8 mouse cellular contexts compared by ENCODE assay signal in the genomic region with DNA sequence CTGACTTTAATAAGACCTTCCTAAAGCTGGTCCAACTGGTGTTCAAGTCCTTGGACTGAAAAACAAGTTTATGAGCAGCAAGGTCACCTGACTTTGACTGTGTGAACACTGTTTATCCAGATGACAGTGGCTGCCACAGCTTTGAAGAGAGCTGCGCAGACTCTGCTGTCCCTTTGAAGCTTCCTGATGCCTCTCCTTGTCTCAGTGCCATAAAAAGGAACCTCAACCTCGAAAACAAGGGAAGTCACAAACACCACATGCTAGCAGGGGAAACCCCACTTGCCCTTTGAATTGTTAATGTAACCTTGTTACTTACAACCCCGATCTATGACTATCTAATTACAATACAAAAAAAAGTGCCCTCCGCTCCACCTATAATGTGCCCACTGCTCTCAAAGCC. TPM values are rescaled to one million over a fixed set of nuclear protein-coding genes. Genes with fewer than 3 reads are reported as not detected.
DNase-seq lines count a peak whose midpoint lies in the region; ATAC-seq and TF ChIP-seq lines count a peak whose summit lies in the region.
"Had no signal": no experiment of that assay in that cellular context is flagged by ENCODE, and none has a peak within 500 bp of the region (broad histone marks: within the 10 kb centered on the region; RNA-seq: fewer than 3 reads in every experiment).

No protein-coding gene starts in this region.

- peak overlapping the region; percentile 46 for H3K27ac ChIP-seq in spleen, adult 2 months (ENCODE audit: insufficient read depth, low read length)
- H3K27ac ChIP-seq in forebrain, embryonic 15.5 days (replicated peaks): no peak overlapping the region
- peak overlapping the region; percentile 97 for H3K27ac ChIP-seq in liver, embryonic 12.5 days

- no peaks in the 10 kb centered on the region for H3K9me3 ChIP-seq in forebrain, embryonic 15.5 days
- H3K9me3 ChIP-seq in liver, embryonic 12.5 days (replicated peaks): no peaks in the 10 kb centered on the region

- ATAC-seq in forebrain, embryonic 15.5 days (replicated peaks): no peak
- ATAC-seq in liver, embryonic 12.5 days: no peak

- H3K9ac ChIP-seq in forebrain, embryonic 15.5 days (replicated peaks): no peak overlapping the region
- peak overlapping the region; percentile 97 for H3K9ac ChIP-seq in liver, embryonic 12.5 days

- no peaks in the 10 kb centered on the region for H3K27me3 ChIP-seq in spleen, adult 2 months (ENCODE audit: control insufficient read depth, insufficient read depth, low read length)
- no peaks in the 10 kb centered on the region for H3K27me3 ChIP-seq in forebrain, embryonic 15.5 days
- no peaks in the 10 kb centered on the region for H3K27me3 ChIP-seq in liver, embryonic 12.5 days (replicated peaks)

- DNase-seq in spleen, adult 2 months (ENCODE audit: low read depth in 1 of 2, low spot score in 2 of 2): no peak
- DNase-seq in spleen, adult 18-20 months: no peak
- no peak for DNase-seq in cerebellum, adult 9-10 months
- no peak for DNase-seq in embryo, embryonic 9.5 days (ENCODE audit: extremely low spot score)
- no peak for DNase-seq in gastrocnemius, adult 8-10 months (ENCODE audit: low spot score in 2 of 2)
- DNase-seq: lung, postnatal 36 days had no signal

- 45% methylated on average over 4 of the region's 4 CpGs for WGBS in spleen, adult 2 months
- WGBS in forebrain, embryonic 15.5 days: 91% methylated on average over 4 of the region's 4 CpGs
- 74% methylated on average over 4 of the region's 4 CpGs for WGBS in liver, embryonic 12.5 days (ENCODE audit: insufficient replicate concordance)

- no peak for TF ChIP-seq CTCF in spleen, adult 2 months (IDR thresholded peaks at IDR 0.05; ENCODE audit: extremely low read depth, insufficient read depth, insufficient read length, insufficient replicate concordance)

- peaks cover 8% of the 10 kb centered on the region for H3K36me3 ChIP-seq in spleen, adult 2 months (ENCODE audit: control insufficient read depth, insufficient read depth, low read length)
- H3K36me3 ChIP-seq in forebrain, embryonic 15.5 days: peaks cover 39% of the 10 kb centered on the region
- peaks cover 58% of the 10 kb centered on the region for H3K36me3 ChIP-seq in liver, embryonic 12.5 days

- peak overlapping the region; percentile 39; the same call in 1 of the 2 replicates for H3K4me3 ChIP-seq in spleen, adult 2 months (ENCODE audit: extremely low read depth, insufficient read depth, insufficient read length)
- H3K4me3 ChIP-seq in forebrain, embryonic 15.5 days: peak overlapping the region; percentile 89
- H3K4me3 ChIP-seq in liver, embryonic 12.5 days: peak overlapping the region; percentile 97

- H3K4me2 ChIP-seq in forebrain, embryonic 15.5 days (replicated peaks): peak overlapping the region; percentile 85
- peak overlapping the region; percentile 75 for H3K4me2 ChIP-seq in liver, embryonic 12.5 days

- H3K4me1 ChIP-seq in spleen, adult 2 months (ENCODE audit: control insufficient read depth, insufficient read depth, insufficient read length): peaks cover 7% of the 10 kb centered on the region
- peaks cover 31% of the 10 kb centered on the region for H3K4me1 ChIP-seq in forebrain, embryonic 15.5 days
- peaks cover 82% of the 10 kb centered on the region for H3K4me1 ChIP-seq in liver, embryonic 12.5 days

- TF ChIP-seq POLR2A in spleen, adult 2 months (IDR thresholded peaks at IDR 0.05; ENCODE audit: low read depth, low read length): no peak

RNA-seq across cellular contexts. Expression of gene Ranbp10, which starts 1.6 kb away (rescaled TPM):
- 50.0 and 59.9 TPM in 2 replicates for polyA plus RNA-seq in spleen, adult 2 months (2012; rRNA removed)
- polyA plus RNA-seq in forebrain, embryonic 15.5 days (2015; fragmentation: Nextera tagmentation; extraction: Ambion mirVana): 11.8 and 13.9 TPM in 2 replicates
- 37.7 and 37.8 TPM in 2 replicates for polyA plus RNA-seq in liver, embryonic 12.5 days (2016; fragmentation: Nextera tagmentation; extraction: Ambion mirVana)
- total RNA-seq in gastrocnemius, adult 8-10 months (2022): 10 to 100 TPM; 19.3 to 25.2 (median 23.0) TPM

RNA-seq across cellular contexts. Expression of gene Tsnaxip1, which starts 2.0 kb away (rescaled TPM):
- 0.07 and 0.14 TPM in 2 replicates for polyA plus RNA-seq in spleen, adult 2 months (2012; rRNA removed)
- polyA plus RNA-seq in forebrain, embryonic 15.5 days (2015; fragmentation: Nextera tagmentation; extraction: Ambion mirVana): 0.61 and 0.84 TPM in 2 replicates
- 0.12 and 0.19 TPM in 2 replicates for polyA plus RNA-seq in liver, embryonic 12.5 days (2016; fragmentation: Nextera tagmentation; extraction: Ambion mirVana)
- total RNA-seq in gastrocnemius, adult 8-10 months (2022): not detected

RNA-seq across cellular contexts. Expression of gene Cenpt, which starts 27.6 kb away (rescaled TPM):
- polyA plus RNA-seq in spleen, adult 2 months (2012; rRNA removed): 14.2 and 16.4 TPM in 2 replicates
- 65.0 and 66.4 TPM in 2 replicates for polyA plus RNA-seq in forebrain, embryonic 15.5 days (2015; fragmentation: Nextera tagmentation; extraction: Ambion mirVana)
- polyA plus RNA-seq in liver, embryonic 12.5 days (2016; fragmentation: Nextera tagmentation; extraction: Ambion mirVana): 29.0 and 29.2 TPM in 2 replicates
- 1 to 10 TPM in 1 of 4 experiments, under 1 TPM in 3; 0.31 to 1.4 (median 0.72) TPM for total RNA-seq in gastrocnemius, adult 8-10 months (2022)

RNA-seq across cellular contexts. Expression of gene Thap11, which starts 29.4 kb away (rescaled TPM):
- polyA plus RNA-seq in spleen, adult 2 months (2012; rRNA removed): 33.7 and 41.2 TPM in 2 replicates
- 70.5 and 73.6 TPM in 2 replicates for polyA plus RNA-seq in forebrain, embryonic 15.5 days (2015; fragmentation: Nextera tagmentation; extraction: Ambion mirVana)
- polyA plus RNA-seq in liver, embryonic 12.5 days (2016; fragmentation: Nextera tagmentation; extraction: Ambion mirVana): 53.0 and 53.2 TPM in 2 replicates
- 10 to 100 TPM; 20.4 to 24.1 (median 22.0) TPM for total RNA-seq in gastrocnemius, adult 8-10 months (2022)

RNA-seq across cellular contexts. Expression of gene Nutf2, which starts 34.9 kb away (rescaled TPM):
- 13.1 and 14.5 TPM in 2 replicates for polyA plus RNA-seq in spleen, adult 2 months (2012; rRNA removed)
- polyA plus RNA-seq in forebrain, embryonic 15.5 days (2015; fragmentation: Nextera tagmentation; extraction: Ambion mirVana): 189 and 218 TPM in 2 replicates
- 180 and 183 TPM in 2 replicates for polyA plus RNA-seq in liver, embryonic 12.5 days (2016; fragmentation: Nextera tagmentation; extraction: Ambion mirVana)
- total RNA-seq in gastrocnemius, adult 8-10 months (2022): 10 to 100 TPM; 21.4 to 44.7 (median 25.5) TPM

Comparison
In these comparisons a context has a peak if more than half of its experiments do, and no peak if none do; other contexts are left out.
1. H3K4me3 ChIP-seq: peak in every context shown above with its lines; median percentile 97 in liver, embryonic 12.5 days; 89 in forebrain, embryonic 15.5 days; 39 in spleen, adult 2 months.